Mouse (Mus musculus) hindbrain, embryonic 13.5 days (tissue): ENCODE data around the gene Myo9b. TPM values are rescaled to one million over a fixed set of nuclear protein-coding genes. Genes with fewer than 3 reads are reported as not detected.
"Not testable (repeated sequence)": the region's sequence is repeated elsewhere in the genome, so short reads cannot be mapped to it uniquely, and the experiment has no call there.

Source experiments
- ATAC-seq: fragments of 200-750 bp; cut with Nextera tagmentation; 2 replicates; pipeline ENCODE4 v1.8.0; 2017; ENCODE audit warnings: moderate TSS enrichment; ENCODE audit not compliant: low FRiP score
- H3K27ac ChIP-seq: fragments of 300-500 bp; sonication (generic); 2 replicates; pipeline ENCODE4 v1.5.1; 2015; ENCODE audit warnings: inconsistent platforms, mild to moderate bottlenecking, moderate library complexity
- H3K27me3 ChIP-seq: fragments of 300-500 bp; sonication (generic); 2 replicates; pipeline ENCODE4 v1.6.1; 2015; ENCODE audit warnings: mild to moderate bottlenecking, inconsistent platforms
- H3K36me3 ChIP-seq: fragments of 300-500 bp; sonication (generic); 2 replicates; pipeline ENCODE4 v1.6.1; 2015; ENCODE audit warnings: mild to moderate bottlenecking, inconsistent platforms
- H3K4me1 ChIP-seq: fragments of 300-500 bp; sonication (generic); replicated peaks from 2 replicates; pipeline ENCODE4 v1.6.1; 2015; ENCODE audit warnings: inconsistent platforms
- H3K4me2 ChIP-seq: fragments of 300-500 bp; sonication (generic); 2 replicates; pipeline ENCODE4 v1.6.1; 2015; ENCODE audit warnings: inconsistent platforms, mild to moderate bottlenecking, moderate library complexity
- H3K4me3 ChIP-seq: fragments of 300-500 bp; sonication (generic); 2 replicates; pipeline ENCODE4 v1.5.1; 2015; ENCODE audit warnings: mild to moderate bottlenecking, inconsistent platforms
- H3K9ac ChIP-seq: fragments of 300-500 bp; sonication (generic); 2 replicates; pipeline ENCODE4 v1.6.1; 2015; ENCODE audit warnings: mild to moderate bottlenecking, inconsistent platforms
- H3K9me3 ChIP-seq: fragments of 300-500 bp; sonication (generic); 2 replicates; pipeline ENCODE4 v1.6.1; 2016; ENCODE audit warnings: inconsistent platforms
- WGBS: fragments of 180-500 bp; shearing (Covaris S2); methylation state at CpG from one replicate; pipeline ENCODE4 v1.1.7; 2015; 5-methylcytosine and 5-hydroxymethylcytosine counted together
- polyA plus RNA-seq: library from polyadenylated mRNA; unstranded; fragments of >200 nt; fragmentation: Nextera tagmentation; extraction: Ambion mirVana; gene quantifications from 2 replicates; pipeline ENCODE4 v1.2.1, GENCODE M21; 2015

The Myo9b gene
- polyA plus RNA-seq, 1 experiment from 2014 or later, result 18.5 TPM

- Histone ChIP-seq H3K36me3 (peaks cover 66% of the 10 kb centered on the region), H3K9ac (no peak overlapping the region), H3K9me3 (no peaks in the 10 kb centered on the region), H3K4me1 (no peaks in the 10 kb centered on the region), H3K4me3 (no peak overlapping the region), H3K27me3 (no peaks in the 10 kb centered on the region), H3K4me2 (no peak overlapping the region), H3K27ac (no peak overlapping the region)
- ATAC-seq, result no peak
- WGBS, result 93% methylated on average over 3 of the region's 3 CpGs
Observed at GRCm38 (mm10) chr8:71322939-71323338, 50.4 kb downstream of the Myo9b start.

DNA sequence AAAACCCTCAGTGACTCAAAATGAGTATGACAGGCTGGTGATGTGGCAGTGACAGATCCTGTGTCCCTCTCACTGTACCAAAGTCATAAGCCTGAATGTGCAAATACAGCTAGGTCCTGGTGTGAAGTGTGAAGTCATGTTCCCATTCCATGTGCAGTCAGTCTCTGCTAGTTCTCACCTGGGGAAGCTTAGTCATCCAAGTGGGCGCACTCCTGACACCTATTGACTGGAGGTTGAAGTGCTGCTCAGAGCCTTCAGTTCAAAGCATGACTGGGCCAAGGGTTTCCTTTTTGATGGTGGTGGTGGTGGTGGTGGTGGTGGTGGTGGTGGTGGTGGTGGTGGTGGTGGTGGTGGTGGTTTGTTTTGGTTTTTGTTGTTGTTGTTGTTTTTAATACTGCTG lies 52.3 kb downstream of the Myo9b start:
- Histone ChIP-seq H3K4me2 (no peak overlapping the region), H3K27ac (no peak overlapping the region), H3K9me3 (no peaks in the 10 kb centered on the region), H3K4me1 (no peaks in the 10 kb centered on the region), H3K27me3 (no peaks in the 10 kb centered on the region), H3K4me3 (no peak overlapping the region), H3K36me3 (peaks cover 81% of the 10 kb centered on the region), H3K9ac (no peak overlapping the region)
- WGBS, result 94% methylated on average over 1 of the region's 1 CpGs
- ATAC-seq, result no peak

- peaks cover 74% of the 10 kb centered on the region for H3K36me3 ChIP-seq
- WGBS, result 91% methylated on average over 6 of the region's 6 CpGs
Observed at GRCm38 (mm10) chr8:71337834-71338233, 65.3 kb downstream of the Myo9b start.

GRCm38 (mm10) chr8:71340625-71341024 lies 68.1 kb downstream of the Myo9b start:
- H3K4me1 ChIP-seq, result no peaks in the 10 kb centered on the region
- peaks cover 83% of the 10 kb centered on the region for H3K36me3 ChIP-seq
- no peaks in the 10 kb centered on the region for H3K27me3 ChIP-seq
- H3K9me3 ChIP-seq, result no peaks in the 10 kb centered on the region
- WGBS, result 79% methylated on average over 5 of the region's 5 CpGs
- H3K4me2 ChIP-seq, result no peak overlapping the region
- no peak overlapping the region for H3K27ac ChIP-seq
- H3K4me3 ChIP-seq, result no peak overlapping the region
- no peak overlapping the region for H3K9ac ChIP-seq
- ATAC-seq, result no peak

More at GRCm38 (mm10) chr8:71337834-71338233, 65.3 kb downstream of the Myo9b start:
- not testable (repeated sequence) for H3K4me3 ChIP-seq, H3K27me3 ChIP-seq, H3K4me1 ChIP-seq, H3K9ac ChIP-seq, H3K9me3 ChIP-seq, ATAC-seq, H3K4me2 ChIP-seq, H3K27ac ChIP-seq

DNA sequence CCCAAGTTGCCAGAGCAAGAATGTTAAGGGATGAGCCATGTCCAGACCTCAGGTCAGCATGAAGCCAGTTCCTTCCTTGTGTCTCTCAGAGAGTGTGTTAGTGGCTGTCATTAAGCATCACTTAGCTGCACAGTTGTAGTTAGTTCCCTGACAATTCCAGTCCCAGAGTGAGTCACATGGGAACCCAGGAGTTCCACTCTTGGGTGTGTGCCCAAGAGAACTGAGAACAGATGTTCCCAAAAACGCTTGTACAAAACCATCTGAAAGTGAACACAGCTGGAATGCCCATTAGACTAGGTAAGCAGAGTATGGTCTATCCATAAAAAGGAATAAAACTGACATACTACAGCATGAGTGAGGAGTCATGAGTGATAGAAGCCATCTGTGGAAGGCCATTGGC lies 74.1 kb downstream of the Myo9b start:
- ATAC-seq, result no peak
- H3K4me2 ChIP-seq, result no peak overlapping the region
- no peaks in the 10 kb centered on the region for H3K4me1 ChIP-seq
- H3K9me3 ChIP-seq, result no peaks in the 10 kb centered on the region
- H3K27me3 ChIP-seq, result no peaks in the 10 kb centered on the region
- 83% methylated on average over 1 of the region's 1 CpGs for WGBS
- no peak overlapping the region for H3K9ac ChIP-seq
- H3K36me3 ChIP-seq, result peaks cover 97% of the 10 kb centered on the region
- H3K4me3 ChIP-seq, result no peak overlapping the region
- no peak overlapping the region for H3K27ac ChIP-seq

- H3K9ac ChIP-seq, result no peak overlapping the region
- peaks cover 98% of the 10 kb centered on the region for H3K36me3 ChIP-seq
- H3K9me3 ChIP-seq, result no peaks in the 10 kb centered on the region
- H3K4me2 ChIP-seq, result no peak overlapping the region
- H3K4me1 ChIP-seq, result no peaks in the 10 kb centered on the region
- WGBS, result 80% methylated on average over 3 of the region's 3 CpGs
- H3K27ac ChIP-seq, result no peak overlapping the region
- no peaks in the 10 kb centered on the region for H3K27me3 ChIP-seq
- ATAC-seq, result no peak
- no peak overlapping the region for H3K4me3 ChIP-seq
Observed at GRCm38 (mm10) chr8:71351117-71351516, 78.6 kb downstream of the Myo9b start.

DNA sequence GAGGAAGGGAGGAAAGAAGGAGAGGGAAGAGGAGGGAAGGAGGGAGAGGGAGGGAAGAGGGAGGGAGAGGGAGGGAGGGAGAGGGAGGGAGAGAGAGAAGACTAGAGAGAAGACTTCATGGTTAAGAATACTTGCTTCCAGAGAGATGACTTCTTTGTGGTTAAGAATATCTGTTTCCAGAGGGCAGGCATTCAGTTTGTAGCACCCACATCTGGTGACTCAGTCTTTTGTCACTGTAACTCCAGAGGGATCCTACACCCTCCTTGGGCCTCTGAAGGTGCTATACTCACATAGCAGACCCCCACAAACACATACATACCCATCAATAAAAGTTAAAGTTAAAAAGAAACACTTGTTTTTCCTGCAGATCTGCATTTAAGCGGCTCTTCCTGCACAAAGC lies 79.0 kb downstream of the Myo9b start:
- Histone ChIP-seq H3K9me3 (no peaks in the 10 kb centered on the region), H3K27me3 (no peaks in the 10 kb centered on the region), H3K9ac (no peak overlapping the region), H3K36me3 (peaks cover 98% of the 10 kb centered on the region), H3K4me1 (no peaks in the 10 kb centered on the region), H3K27ac (no peak overlapping the region), H3K4me2 (no peak overlapping the region), H3K4me3 (no peak overlapping the region)
- WGBS, result 100% methylated on average over 1 of the region's 1 CpGs
- no peak for ATAC-seq

- Histone ChIP-seq H3K36me3 (peaks cover 84% of the 10 kb centered on the region), H3K9me3 (no peaks in the 10 kb centered on the region), H3K4me3 (no peak overlapping the region), H3K27ac (no peak overlapping the region), H3K4me2 (no peak overlapping the region), H3K27me3 (no peaks in the 10 kb centered on the region), H3K9ac (no peak overlapping the region), H3K4me1 (no peaks in the 10 kb centered on the region)
- no peak for ATAC-seq
- WGBS, result 94% methylated on average over 3 of the region's 3 CpGs
Observed at GRCm38 (mm10) chr8:71358026-71358425, 85.5 kb downstream of the Myo9b start.

- H3K4me2 ChIP-seq, result peak within 1 kb of the TSS; percentile 84
- H3K36me3 ChIP-seq, result peaks cover 13% of the 10 kb centered on the region
- ATAC-seq, result peak; percentile 80
- H3K9ac ChIP-seq, result peak within 1 kb of the TSS; percentile 69
- peak within 1 kb of the TSS; percentile 62 for H3K4me3 ChIP-seq
- H3K4me1 ChIP-seq, result peaks cover 34% of the 10 kb centered on the region
- no peaks in the 10 kb centered on the region for H3K9me3 ChIP-seq
- H3K27ac ChIP-seq, result peak within 1 kb of the TSS; percentile 96
- H3K27me3 ChIP-seq, result no peaks in the 10 kb centered on the region
- WGBS, result under 1% methylated on average over 56 of the region's 56 CpGs
Observed at GRCm38 (mm10) chr8:71366771-71367528, 94.4 kb downstream of the Myo9b start, which contains the start of gene Use1. Gene Use1, plus strand, starts transcription at chr8:71366848.

DNA sequence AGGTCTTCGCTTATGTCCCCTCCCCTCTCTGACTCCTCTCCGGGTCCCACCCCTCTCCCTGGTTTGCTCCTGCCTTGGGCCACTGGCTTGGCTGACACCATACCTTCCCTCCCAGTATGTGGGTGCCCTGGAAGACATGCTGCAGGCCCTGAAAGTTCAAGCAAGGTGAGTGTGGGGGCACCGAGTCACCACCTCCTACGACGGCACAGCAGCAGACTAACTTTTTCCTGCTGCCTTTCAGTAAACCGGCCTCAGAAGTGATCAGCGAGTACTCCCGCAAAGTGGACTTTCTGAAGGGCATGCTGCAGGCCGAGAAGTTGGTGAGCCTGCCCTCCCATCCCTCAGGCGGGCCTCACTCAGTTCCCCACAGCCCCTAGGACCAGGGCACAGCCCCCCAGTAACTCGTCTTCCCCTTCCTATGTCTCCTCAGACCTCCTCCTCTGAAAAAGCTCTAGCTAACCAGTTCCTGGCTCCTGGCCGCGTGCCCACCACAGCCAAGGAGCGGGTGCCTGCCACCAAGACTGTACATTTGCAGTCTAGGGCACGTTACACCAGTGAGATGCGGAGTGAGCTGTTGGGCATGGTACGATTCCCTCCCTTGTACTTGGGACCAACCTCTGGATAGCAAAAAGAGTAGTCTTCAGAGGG lies 95.1 kb downstream of the Myo9b start:
- H3K36me3 ChIP-seq, result peaks cover 13% of the 10 kb centered on the region
- ATAC-seq, result peak; percentile 2; the same call in 1 of the 2 replicates
- H3K4me1 ChIP-seq, result peaks cover 34% of the 10 kb centered on the region
- peak overlapping the region; percentile 84 for H3K4me2 ChIP-seq
- peak overlapping the region; percentile 62 for H3K4me3 ChIP-seq
- H3K27me3 ChIP-seq, result no peaks in the 10 kb centered on the region
- no peaks in the 10 kb centered on the region for H3K9me3 ChIP-seq
- 53% methylated on average over 17 of the region's 17 CpGs for WGBS
- H3K9ac ChIP-seq, result peak overlapping the region; percentile 69
- H3K27ac ChIP-seq, result peak overlapping the region; percentile 96

DNA sequence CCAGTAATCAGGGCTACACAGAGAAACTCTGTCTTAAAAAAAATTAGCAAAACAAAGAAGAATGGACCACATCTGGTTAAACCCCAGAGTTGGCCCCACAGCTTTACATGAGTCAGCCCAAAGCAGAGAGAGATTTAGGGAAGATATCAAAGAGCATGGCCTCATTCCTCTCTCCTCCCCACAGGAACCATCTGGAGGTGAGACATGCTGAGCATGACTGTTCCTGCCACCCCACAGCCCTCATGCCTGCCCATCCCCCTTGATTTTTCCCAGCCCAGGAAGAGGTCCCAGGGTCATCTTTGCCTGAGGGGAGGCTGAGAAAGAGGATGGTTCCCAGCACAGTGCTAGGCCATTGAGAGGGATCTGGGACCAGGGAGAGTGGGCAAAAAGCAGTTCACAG lies 95.9 kb downstream of the Myo9b start:
- H3K36me3 ChIP-seq, result peaks cover 14% of the 10 kb centered on the region
- H3K4me3 ChIP-seq, result 0 out of 2 replicates have a peak overlapping the region, but pooled peaks have one; percentile 62
- 0 out of 2 replicates have a peak overlapping the region, but pooled peaks have one; percentile 96 for H3K27ac ChIP-seq
- no peak for ATAC-seq
- H3K4me2 ChIP-seq, result peak overlapping the region; percentile 84
- no peaks in the 10 kb centered on the region for H3K9me3 ChIP-seq
- no peaks in the 10 kb centered on the region for H3K27me3 ChIP-seq
- peaks cover 34% of the 10 kb centered on the region for H3K4me1 ChIP-seq
- H3K9ac ChIP-seq, result no peak overlapping the region; the same call in 1 of the 2 replicates

DNA sequence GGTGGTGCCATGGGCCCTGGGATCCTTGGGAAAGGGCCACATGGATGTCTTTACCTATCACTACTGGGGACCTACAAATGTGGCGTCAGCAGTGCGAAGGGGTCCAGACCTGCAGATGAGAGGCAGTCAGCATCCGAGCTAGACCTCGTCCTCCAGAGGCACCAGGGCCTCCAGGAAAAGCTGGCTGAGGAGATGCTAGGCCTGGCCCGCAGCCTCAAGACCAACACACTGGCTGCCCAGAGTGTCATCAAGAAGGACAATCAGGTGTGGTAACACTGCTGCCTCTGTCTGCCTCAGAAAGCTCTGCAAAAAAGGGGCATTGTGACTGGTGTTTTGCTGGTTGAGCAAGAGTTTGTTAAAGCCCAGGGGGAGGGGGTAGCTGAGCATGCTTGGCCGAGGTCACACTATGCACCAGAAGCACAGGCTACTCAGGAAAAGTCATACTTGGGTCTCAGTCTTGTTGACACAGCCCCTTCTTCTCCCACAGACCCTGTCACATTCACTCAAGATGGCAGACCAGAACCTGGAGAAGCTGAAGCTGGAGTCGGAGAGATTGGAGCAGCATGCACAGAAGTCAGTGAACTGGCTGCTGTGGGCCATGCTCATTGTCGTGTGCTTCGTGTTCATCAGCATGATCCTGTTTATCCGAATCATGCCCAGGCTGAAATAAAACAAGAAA lies 96.7 kb downstream of the Myo9b start:
- Histone ChIP-seq H3K36me3 (peaks cover 22% of the 10 kb centered on the region), H3K4me3 (no peak overlapping the region), H3K27me3 (no peaks in the 10 kb centered on the region), H3K4me1 (peaks cover 34% of the 10 kb centered on the region), H3K4me2 (no peak overlapping the region), H3K9ac (no peak overlapping the region), H3K27ac (no peak overlapping the region), H3K9me3 (no peaks in the 10 kb centered on the region)
- no peak for ATAC-seq
- 93% methylated on average over 10 of the region's 10 CpGs for WGBS
